Mouse (Mus musculus): ENCODE measurements at regions not wholly inside any gene's neighbourhood (a gene's known extent, or its start where the extent isn't known, plus 50 kb on each side); places are given as distances from the start of the nearest gene placed in this dataset.

DNA sequence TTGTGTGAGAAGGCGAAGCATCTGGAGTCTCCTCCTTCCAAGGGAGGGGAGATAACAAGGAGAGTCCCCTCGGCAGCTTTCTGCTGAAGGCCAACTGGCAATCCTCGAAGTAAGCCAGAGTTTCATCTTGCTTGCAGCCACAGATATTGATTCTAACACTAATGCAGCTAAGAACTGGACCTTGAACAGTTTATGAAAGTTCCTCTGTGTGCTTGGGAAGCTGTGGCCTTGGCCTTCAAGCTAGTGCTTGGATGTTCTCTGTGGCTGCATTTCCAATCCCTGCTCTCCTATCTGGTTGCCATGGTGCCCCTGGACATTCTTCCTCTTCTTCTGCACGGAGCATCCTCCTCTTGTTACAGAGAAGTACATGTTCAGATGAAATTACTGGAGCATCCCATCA, 614.8 kb upstream of the Clint1 start:
- no peaks in the 10 kb centered on the region; the same call in 1 of the 2 replicates for H3K4me1 ChIP-seq (ENCODE audit: control insufficient read depth, insufficient read depth, low read length)
- H3K4me3 ChIP-seq (replicated peaks; ENCODE audit: insufficient read depth, low read depth, low read length), result no peak overlapping the region
- no peak overlapping the region for H3K27ac ChIP-seq (ENCODE audit: insufficient read depth, low read length)
- WGBS, result 59% methylated on average over 4 of the region's 4 CpGs
- H3K27me3 ChIP-seq (ENCODE audit: control insufficient read depth, insufficient read depth, low read length), result no peaks in the 10 kb centered on the region
- no peak for DNase-seq
- TF ChIP-seq CTCF (IDR thresholded peaks at IDR 0.05; ENCODE audit: borderline replicate concordance, insufficient read depth, low read depth, low read length), result no peak
- TF ChIP-seq POLR2A (IDR thresholded peaks at IDR 0.05; ENCODE audit: borderline replicate concordance, insufficient read depth, low read length), result no peak

DNA sequence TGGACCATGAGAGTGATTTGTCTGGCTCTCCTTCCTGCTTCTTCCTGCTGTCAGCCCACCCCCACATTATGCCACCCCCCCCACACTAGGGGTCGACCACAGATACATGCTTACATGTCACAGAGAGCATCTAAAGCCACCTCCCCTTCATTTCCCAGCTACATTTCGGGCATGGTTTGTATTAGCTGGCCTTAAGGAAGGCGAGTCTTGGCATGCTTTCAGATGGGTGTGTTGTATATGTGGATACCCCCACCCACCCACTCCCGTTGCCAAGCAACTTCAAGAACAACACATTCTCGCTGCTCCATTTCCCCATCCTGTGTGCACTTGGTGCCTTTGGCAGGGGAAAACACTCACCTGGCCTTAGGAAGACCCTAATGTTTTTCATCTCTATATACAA, 612.8 kb upstream of the Clint1 start:
- TF ChIP-seq POLR2A (IDR thresholded peaks at IDR 0.05; ENCODE audit: borderline replicate concordance, insufficient read depth, low read length) (no peak), CTCF (IDR thresholded peaks at IDR 0.05; ENCODE audit: borderline replicate concordance, insufficient read depth, low read depth, low read length) (no peak)
- H3K27ac ChIP-seq (ENCODE audit: insufficient read depth, low read length), result no peak overlapping the region
- H3K4me3 ChIP-seq (replicated peaks; ENCODE audit: insufficient read depth, low read depth, low read length), result no peak overlapping the region
- DNase-seq, result no peak
- H3K27me3 ChIP-seq (ENCODE audit: control insufficient read depth, insufficient read depth, low read length), result no peaks in the 10 kb centered on the region
- no peaks in the 10 kb centered on the region for H3K4me1 ChIP-seq (ENCODE audit: control insufficient read depth, insufficient read depth, low read length)
- WGBS, result 67% methylated on average over 5 of the region's 5 CpGs

DNA sequence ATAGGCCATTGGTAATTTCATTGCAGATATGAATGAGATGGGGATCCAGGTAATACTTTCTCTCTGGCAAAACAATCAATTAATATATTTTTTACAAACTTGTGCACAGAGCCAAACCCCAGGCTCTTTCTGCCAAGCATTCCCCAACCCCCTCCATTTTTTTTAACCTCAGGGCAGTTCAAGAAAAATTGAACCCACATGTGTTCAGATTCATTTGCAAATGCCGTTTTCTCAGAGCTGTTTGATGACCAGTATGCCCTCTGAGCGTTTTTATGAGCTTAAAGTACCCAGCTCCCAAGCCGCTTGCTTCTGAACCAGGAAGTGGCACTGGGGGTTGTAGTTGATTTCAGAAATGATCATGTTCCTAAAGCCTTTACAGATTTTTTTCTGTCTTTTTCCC, 611.4 kb upstream of the Clint1 start:
- TF ChIP-seq CTCF (IDR thresholded peaks at IDR 0.05; ENCODE audit: borderline replicate concordance, insufficient read depth, low read depth, low read length), result no peak
- TF ChIP-seq POLR2A (IDR thresholded peaks at IDR 0.05; ENCODE audit: borderline replicate concordance, insufficient read depth, low read length), result no peak
- WGBS, result 76% methylated on average over 3 of the region's 3 CpGs
- DNase-seq, result no peak

DNA sequence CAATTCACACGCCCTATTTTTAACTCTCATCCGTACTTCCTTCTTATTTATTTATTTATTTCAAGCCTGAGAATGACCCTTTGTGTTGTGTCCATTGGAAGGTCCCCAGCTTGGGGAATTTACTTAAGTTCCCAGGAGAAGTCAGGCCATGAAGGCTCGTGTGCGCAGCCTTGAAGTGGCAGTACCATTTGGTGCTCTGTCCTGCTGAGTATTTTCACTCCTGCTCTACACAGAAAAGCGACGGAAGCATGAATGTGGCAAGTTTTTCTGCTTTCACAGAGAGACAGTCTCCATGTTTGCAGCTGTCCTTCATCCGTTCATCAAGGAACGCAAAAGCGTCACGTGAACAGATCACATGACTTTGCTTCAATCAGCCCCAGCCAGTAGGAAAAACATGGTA, 610.2 kb upstream of the Clint1 start:
- H3K27me3 ChIP-seq (ENCODE audit: control insufficient read depth, insufficient read depth, low read length), result no peaks in the 10 kb centered on the region
- DNase-seq, result no peak
- H3K4me1 ChIP-seq (ENCODE audit: control insufficient read depth, insufficient read depth, low read length), result no peaks in the 10 kb centered on the region
- no peak overlapping the region for H3K4me3 ChIP-seq (replicated peaks; ENCODE audit: insufficient read depth, low read depth, low read length)
- WGBS, result 89% methylated on average over 10 of the region's 10 CpGs
- TF ChIP-seq POLR2A (IDR thresholded peaks at IDR 0.05; ENCODE audit: borderline replicate concordance, insufficient read depth, low read length), result no peak
- TF ChIP-seq CTCF (IDR thresholded peaks at IDR 0.05; ENCODE audit: borderline replicate concordance, insufficient read depth, low read depth, low read length), result no peak
- H3K27ac ChIP-seq (ENCODE audit: insufficient read depth, low read length), result no peak overlapping the region

More for the DNA sequence above, 611.4 kb upstream of the Clint1 start:
- Histone ChIP-seq H3K27me3 (ENCODE audit: control insufficient read depth, insufficient read depth, low read length) (no peaks in the 10 kb centered on the region), H3K4me1 (ENCODE audit: control insufficient read depth, insufficient read depth, low read length) (no peaks in the 10 kb centered on the region), H3K4me3 (replicated peaks; ENCODE audit: insufficient read depth, low read depth, low read length) (no peak overlapping the region), H3K27ac (ENCODE audit: insufficient read depth, low read length) (no peak overlapping the region)

DNA sequence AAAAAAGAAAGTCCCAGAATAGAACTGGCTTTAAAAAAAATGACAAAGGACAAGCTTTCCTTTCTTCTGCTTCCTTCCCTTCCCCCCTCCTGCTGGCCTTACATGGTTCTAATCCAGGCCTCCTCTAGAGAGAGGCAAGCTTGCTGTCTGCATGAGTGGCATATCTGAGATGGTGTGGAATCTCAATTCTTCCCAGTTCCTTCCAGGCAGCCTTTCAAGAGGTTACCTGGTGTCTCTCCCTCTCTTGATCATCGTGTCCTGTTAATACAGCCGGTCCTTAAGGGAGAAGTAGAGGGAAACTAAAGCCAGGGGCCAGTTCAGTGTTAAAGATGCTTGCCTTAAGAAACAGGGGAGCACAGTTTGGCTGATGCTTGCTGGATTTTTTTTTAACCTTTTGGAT, 607.1 kb upstream of the Clint1 start:
- 61% methylated on average over 2 of the region's 2 CpGs for WGBS
- Histone ChIP-seq H3K4me1 (ENCODE audit: control insufficient read depth, insufficient read depth, low read length) (no peaks in the 10 kb centered on the region), H3K4me3 (replicated peaks; ENCODE audit: insufficient read depth, low read depth, low read length) (no peak overlapping the region), H3K27me3 (ENCODE audit: control insufficient read depth, insufficient read depth, low read length) (no peaks in the 10 kb centered on the region), H3K27ac (ENCODE audit: insufficient read depth, low read length) (no peak overlapping the region)
- no peak for TF ChIP-seq CTCF (IDR thresholded peaks at IDR 0.05; ENCODE audit: borderline replicate concordance, insufficient read depth, low read depth, low read length)
- TF ChIP-seq POLR2A (IDR thresholded peaks at IDR 0.05; ENCODE audit: borderline replicate concordance, insufficient read depth, low read length), result no peak
- DNase-seq, result no peak

DNA sequence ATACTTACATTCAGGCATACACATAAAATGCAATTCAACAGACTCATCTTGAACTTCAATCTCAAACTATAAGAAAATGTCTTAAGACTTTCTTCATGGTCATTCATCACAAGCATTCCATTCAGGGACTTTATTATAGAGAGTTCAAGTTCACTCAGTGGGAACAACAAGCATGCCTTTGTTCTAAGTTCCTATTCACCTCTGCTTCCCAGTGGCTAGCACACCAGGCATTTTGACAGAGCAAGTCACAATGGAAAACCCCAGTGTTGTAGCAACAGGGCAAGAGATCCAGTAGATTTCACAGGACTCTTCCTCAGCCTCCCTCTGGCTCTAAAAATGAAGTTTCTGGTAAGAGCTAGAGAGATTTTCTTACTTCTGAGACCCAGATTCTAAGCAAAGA, 595.8 kb upstream of the Clint1 start:
- Histone ChIP-seq H3K27me3 (ENCODE audit: control insufficient read depth, insufficient read depth, low read length) (no peaks in the 10 kb centered on the region), H3K4me3 (replicated peaks; ENCODE audit: insufficient read depth, low read depth, low read length) (no peak overlapping the region), H3K27ac (ENCODE audit: insufficient read depth, low read length) (no peak overlapping the region), H3K4me1 (ENCODE audit: control insufficient read depth, insufficient read depth, low read length) (no peaks in the 10 kb centered on the region)
- no peak for TF ChIP-seq POLR2A (IDR thresholded peaks at IDR 0.05; ENCODE audit: borderline replicate concordance, insufficient read depth, low read length)
- no peak for DNase-seq

DNA sequence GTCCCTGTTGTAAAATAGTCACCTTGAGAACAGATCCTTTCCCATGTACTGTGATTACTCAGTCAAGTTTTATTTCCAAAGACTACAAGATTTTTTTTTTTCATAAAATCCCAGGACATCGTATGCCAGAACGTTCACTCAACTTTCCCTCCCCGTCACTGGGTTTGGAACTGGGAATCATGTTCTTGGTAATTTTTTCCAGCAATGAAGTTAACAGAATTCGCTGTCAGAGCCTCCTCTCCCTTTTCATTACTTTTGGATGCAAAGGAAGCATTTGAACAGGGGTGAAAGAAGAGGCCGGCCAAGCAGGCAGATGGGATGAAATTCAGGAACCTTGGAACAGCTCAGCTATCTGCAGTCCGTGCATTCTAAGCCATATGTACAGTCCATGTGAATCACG, 589.7 kb upstream of the Clint1 start:
- no peak for TF ChIP-seq CTCF (IDR thresholded peaks at IDR 0.05; ENCODE audit: borderline replicate concordance, insufficient read depth, low read depth, low read length)

DNA sequence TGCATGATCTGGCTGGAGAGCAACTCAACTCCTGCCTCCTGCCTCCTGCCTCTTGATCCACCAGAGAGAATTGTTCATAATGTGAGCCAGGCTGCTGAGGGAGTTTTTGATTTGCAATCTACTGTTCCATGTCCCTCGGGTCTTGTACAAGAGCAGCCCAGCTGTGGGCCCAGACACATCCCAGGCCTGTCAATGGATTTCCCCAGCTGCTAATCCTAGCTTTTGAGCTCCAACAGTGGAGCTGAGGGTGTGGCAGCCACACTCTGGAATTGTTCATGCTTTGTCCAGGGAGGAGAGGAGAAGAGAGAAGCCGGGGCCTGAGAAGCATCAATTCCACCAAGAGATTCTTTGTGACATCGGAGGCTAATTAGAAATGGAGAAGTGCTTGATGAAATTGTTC, 587.9 kb upstream of the Clint1 start:
- Histone ChIP-seq H3K4me3 (replicated peaks; ENCODE audit: insufficient read depth, low read depth, low read length) (no peak overlapping the region), H3K27ac (ENCODE audit: insufficient read depth, low read length) (no peak overlapping the region), H3K4me1 (ENCODE audit: control insufficient read depth, insufficient read depth, low read length) (no peaks in the 10 kb centered on the region), H3K27me3 (ENCODE audit: control insufficient read depth, insufficient read depth, low read length) (no peaks in the 10 kb centered on the region)
- WGBS, result 73% methylated on average over 3 of the region's 3 CpGs
- no peak for DNase-seq
- no peak for TF ChIP-seq CTCF (IDR thresholded peaks at IDR 0.05; ENCODE audit: borderline replicate concordance, insufficient read depth, low read depth, low read length)
- no peak for TF ChIP-seq POLR2A (IDR thresholded peaks at IDR 0.05; ENCODE audit: borderline replicate concordance, insufficient read depth, low read length)

More for the DNA sequence above, 589.7 kb upstream of the Clint1 start:
- no peak for DNase-seq
- Histone ChIP-seq H3K27ac (ENCODE audit: insufficient read depth, low read length) (no peak overlapping the region), H3K4me1 (ENCODE audit: control insufficient read depth, insufficient read depth, low read length) (no peaks in the 10 kb centered on the region), H3K27me3 (ENCODE audit: control insufficient read depth, insufficient read depth, low read length) (no peaks in the 10 kb centered on the region), H3K4me3 (replicated peaks; ENCODE audit: insufficient read depth, low read depth, low read length) (no peak overlapping the region)
- WGBS, result 44% methylated on average over 7 of the region's 7 CpGs

Measured in cerebellum, adult 2 months (tissue).